Comparison of ENCODE assay signal across 9 mouse cellular contexts in genomic region chr4:131366006-131366405, GRCm38 (mm10).
DNase-seq lines count a peak whose midpoint lies in the region.
"Had no signal": no experiment of that assay in that cellular context is flagged by ENCODE, and none has a peak within 500 bp of the region (broad histone marks: within the 10 kb centered on the region; RNA-seq: fewer than 3 reads in every experiment).

No protein-coding gene starts in this region.

- peak; percentile 14 for DNase-seq in kidney, postnatal 10 days
- no peak for DNase-seq in kidney, adult 9 months
- DNase-seq in retina, embryonic 14.5 days (ENCODE audit: low spot score), result peak; percentile 17
- no peak for DNase-seq in retina, postnatal 1 day
- peak; percentile 18 for DNase-seq in R1 (ENCODE audit: low read depth, low spot score)
- DNase-seq in cerebellum, adult 9-10 months, result no peak
- DNase-seq in embryo, embryonic 11 days, result no peak
- DNase-seq: right cerebral cortex, postnatal 14 days; thymus, adult 2 months had no signal

Comparison
In these comparisons a context has a peak if more than half of its experiments do, and no peak if none do; other contexts are left out.
1. DNase-seq: peak in kidney, postnatal 10 days (single experiment), retina, embryonic 14.5 days (single experiment) and R1 (single experiment); none in kidney, adult 9 months (single experiment), retina, postnatal 1 day (single experiment), cerebellum, adult 9-10 months (single experiment) and embryo, embryonic 11 days (single experiment).